Mouse (Mus musculus) limb, embryonic 14.5 days (tissue): Measurements from ENCODE around the gene C1s1. TPM values are rescaled to one million over a fixed set of nuclear protein-coding genes. Genes with fewer than 3 reads are reported as not detected.
"Not testable (repeated sequence)": the region's sequence is repeated elsewhere in the genome, so short reads cannot be mapped to it uniquely, and the experiment has no call there.

Experiments
- ATAC-seq: fragments of 200-750 bp; cut with Nextera tagmentation; 2 replicates; pipeline ENCODE4 v1.8.0; 2017; ENCODE audit warnings: low read depth, moderate number of reproducible peaks, moderate TSS enrichment; ENCODE audit not compliant: low FRiP score
- DNase-seq: peaks from one replicate; pipeline ENCODE4 v3.0.0-alpha.2; 2015; ENCODE audit warnings: low spot score
- H3K27ac ChIP-seq: fragments of 300-500 bp; sonication (generic); replicated peaks from 2 replicates; pipeline ENCODE4 v1.5.1; 2014; ENCODE audit warnings: low read depth, mild to moderate bottlenecking, low read length, moderate library complexity, mixed read lengths
- H3K27me3 ChIP-seq: fragments of 300-500 bp; sonication (generic); 2 replicates; pipeline ENCODE4 v1.6.1; 2014; ENCODE audit warnings: low read length, mixed read lengths; ENCODE audit not compliant: control insufficient read depth, insufficient read depth
- H3K36me3 ChIP-seq: fragments of 300-500 bp; sonication (generic); 2 replicates; pipeline ENCODE4 v1.6.1; 2014; ENCODE audit warnings: mild to moderate bottlenecking, low read length, moderate library complexity, mixed read lengths; ENCODE audit not compliant: control insufficient read depth, insufficient read depth
- H3K4me1 ChIP-seq: fragments of 300-500 bp; sonication (generic); 2 replicates; pipeline ENCODE4 v1.6.1; 2014; ENCODE audit warnings: antibody characterized with exemption, low read length, mixed read lengths; ENCODE audit not compliant: control insufficient read depth, insufficient read depth
- H3K4me2 ChIP-seq: fragments of 300-500 bp; sonication (generic); replicated peaks from 2 replicates; pipeline ENCODE4 v1.6.1; 2014; ENCODE audit warnings: low read depth, mild to moderate bottlenecking, low read length, moderate library complexity; ENCODE audit not compliant: severe bottlenecking
- H3K4me3 ChIP-seq: fragments of 300-500 bp; sonication (generic); replicated peaks from 2 replicates; pipeline ENCODE4 v1.5.1; 2014; ENCODE audit warnings: low read length
- H3K9ac ChIP-seq: fragments of 300-500 bp; sonication (generic); 2 replicates; pipeline ENCODE4 v1.6.1; 2014; ENCODE audit warnings: mild to moderate bottlenecking, low read depth, low read length, moderate library complexity; ENCODE audit not compliant: severe bottlenecking
- H3K9me3 ChIP-seq: fragments of 300-500 bp; sonication (generic); 2 replicates; pipeline ENCODE4 v1.6.1; 2016; ENCODE audit warnings: low read length; ENCODE audit not compliant: control insufficient read depth
- POLR2A ChIP-seq: fragments of 200-500 bp; IDR thresholded peaks from 2 replicates; pipeline ENCODE4 v1.8.0; 2012; ENCODE audit warnings: inconsistent platforms, mild to moderate bottlenecking, moderate library complexity, borderline replicate concordance; ENCODE audit not compliant: insufficient read depth, insufficient read length; ENCODE audit errors: extremely low read depth
- WGBS: fragments of 180-500 bp; shearing (Covaris S2); extraction: QIAGEN DNeasy Blood & Tissue Kit; methylation state at CpG from one replicate; pipeline ENCODE4 v1.1.7; 2014; 5-methylcytosine and 5-hydroxymethylcytosine counted together
- polyA plus RNA-seq, 2 experiments: library from polyadenylated mRNA; depleted of rRNA in 1 of 2; stranded (reverse) in 1 of 2; unstranded in 1 of 2; fragments of >200 nt; fragmentation: Nextera tagmentation in 1 of 2; extraction: Ambion mirVana in 1 of 2; gene quantifications; 2 replicates each; pipeline versions ENCODE4 v1.2.1 to v1.2.3; 2012 to 2014

C1s1 gene
- polyA plus RNA-seq, 2 experiments, result 3.4 to 7.9 TPM

- H3K4me2 ChIP-seq, result 0 out of 2 replicates have a peak within 1 kb of the TSS, but pooled peaks have one; percentile 26
- no peak within 1 kb of the TSS for H3K27ac ChIP-seq
- TF ChIP-seq POLR2A, result no peak
- WGBS, result 7% methylated on average over 8 of the region's 8 CpGs
- no peaks in the 10 kb centered on the region for H3K27me3 ChIP-seq
- no peak within 1 kb of the TSS for H3K4me3 ChIP-seq
- H3K4me1 ChIP-seq, result no peaks in the 10 kb centered on the region
- H3K36me3 ChIP-seq, result no peaks in the 10 kb centered on the region
- no peak within 1 kb of the TSS for H3K9ac ChIP-seq
- ATAC-seq, result no peak
- DNase-seq, result peak; percentile 40
- H3K9me3 ChIP-seq, result no peaks in the 10 kb centered on the region
These were observed 27.9 kb upstream of the C1s1 start, which contains the start of gene C1rb for GRCm38 (mm10) chr6:124570026-124570425. Gene C1rb (plus strand): TSS chr6:124570294.

DNA sequence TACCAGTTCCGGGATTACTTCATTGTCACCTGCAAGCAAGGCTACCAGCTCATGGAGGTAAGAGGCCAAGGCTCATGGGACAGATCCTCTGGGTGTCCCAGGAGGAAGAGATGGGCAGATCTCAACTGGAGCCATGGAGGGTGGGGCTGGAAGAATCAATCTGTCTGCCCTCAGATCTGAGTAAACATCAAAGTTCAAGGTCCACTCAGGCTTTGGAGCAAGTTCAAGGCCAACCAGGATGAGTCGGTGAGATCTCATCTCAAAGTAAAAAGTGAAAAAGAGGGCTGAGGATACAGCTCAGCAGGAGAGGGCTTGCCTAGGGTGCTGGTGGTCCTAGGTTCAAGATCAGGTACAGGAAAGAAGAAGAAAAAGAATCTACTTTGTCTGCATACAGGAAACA lies 19.5 kb upstream of the C1s1 start:
- H3K27ac ChIP-seq, H3K9ac ChIP-seq, H3K36me3 ChIP-seq, H3K27me3 ChIP-seq, H3K4me2 ChIP-seq, H3K9me3 ChIP-seq, H3K4me3 ChIP-seq, H3K4me1 ChIP-seq, ATAC-seq, DNase-seq: not testable (repeated sequence)
- WGBS, result 96% methylated on average over 1 of the region's 2 CpGs

DNA sequence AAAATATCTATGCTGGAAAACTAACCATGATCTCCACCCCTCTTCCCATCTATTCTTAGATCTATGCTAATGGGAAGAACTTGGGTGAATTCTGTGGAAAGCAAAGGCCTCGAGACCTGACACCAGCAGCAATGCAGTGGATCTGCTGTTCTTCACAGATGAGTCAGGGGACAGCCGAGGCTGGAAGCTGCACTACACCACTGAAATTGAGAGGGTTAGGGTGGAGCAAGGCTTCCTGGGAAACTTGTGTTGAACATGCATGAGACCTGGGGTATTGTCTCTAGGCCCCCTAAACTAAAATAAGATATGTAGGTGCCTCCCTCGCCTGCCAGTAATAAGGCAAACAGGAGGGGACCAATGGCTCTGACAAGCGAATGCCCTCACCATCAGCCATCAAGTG lies 19.0 kb upstream of the C1s1 start:
- H3K27ac ChIP-seq, ATAC-seq, H3K4me2 ChIP-seq, H3K4me1 ChIP-seq, H3K9ac ChIP-seq, H3K9me3 ChIP-seq, H3K36me3 ChIP-seq, H3K27me3 ChIP-seq, DNase-seq, H3K4me3 ChIP-seq: not testable (repeated sequence)
- 80% methylated on average over 4 of the region's 4 CpGs for WGBS

DNA sequence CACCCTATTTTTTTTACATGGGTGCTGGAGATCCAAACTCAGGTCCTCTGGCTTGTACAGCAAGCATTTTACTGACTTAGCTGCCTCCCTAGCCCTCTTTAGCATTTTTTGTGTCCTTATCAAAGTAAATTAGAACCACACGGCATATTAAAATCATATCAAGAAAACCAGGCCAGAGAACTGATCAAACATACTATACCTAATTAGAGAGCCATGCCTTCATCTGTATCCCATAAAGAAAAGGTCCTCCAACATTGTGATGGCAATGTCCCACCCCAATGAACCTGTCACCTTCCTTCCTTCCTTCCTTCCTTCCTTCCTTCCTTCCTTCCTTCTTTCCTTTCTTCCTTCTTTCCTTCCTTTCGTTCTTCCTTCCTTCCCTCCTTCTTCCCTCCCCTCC lies 13.8 kb upstream of the C1s1 start:
- 78% methylated on average over 2 of the region's 2 CpGs for WGBS
- H3K27me3 ChIP-seq, H3K4me2 ChIP-seq, ATAC-seq, H3K4me1 ChIP-seq, H3K9me3 ChIP-seq, H3K27ac ChIP-seq, H3K9ac ChIP-seq, H3K4me3 ChIP-seq, H3K36me3 ChIP-seq, DNase-seq: not testable (repeated sequence)

DNA sequence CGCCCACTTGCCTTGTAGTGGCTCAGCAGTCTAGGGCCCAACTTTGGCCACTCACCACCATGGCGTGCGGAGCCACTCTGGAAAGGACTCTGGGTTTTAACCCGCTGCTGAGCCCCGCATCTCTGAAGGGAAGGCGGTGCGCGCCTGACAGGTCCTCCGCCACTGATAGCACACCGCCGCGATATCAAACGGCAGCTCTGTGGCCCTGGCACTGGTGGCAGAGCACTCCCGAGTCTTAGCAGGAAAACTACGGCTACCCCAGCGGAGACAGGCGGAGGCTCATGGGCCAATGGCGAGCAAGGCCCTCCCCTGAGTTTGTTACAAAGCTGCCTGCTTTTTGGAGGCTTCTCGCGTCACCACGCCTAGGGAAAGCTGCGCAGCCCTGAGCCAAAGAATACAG lies 10.6 kb upstream of the C1s1 start:
- no peak for DNase-seq
- H3K27ac ChIP-seq, result peak overlapping the region; percentile 52; the same call in 1 of the 2 replicates

GRCm38 (mm10) chr6:124549023-124549550 lies 6.9 kb upstream of the C1s1 start:
- Histone ChIP-seq H3K9me3 (peaks cover 8% of the 10 kb centered on the region), H3K9ac (no peak overlapping the region), H3K27ac (no peak overlapping the region), H3K27me3 (no peaks in the 10 kb centered on the region), H3K36me3 (no peaks in the 10 kb centered on the region), H3K4me2 (no peak overlapping the region), H3K4me3 (no peak overlapping the region), H3K4me1 (no peaks in the 10 kb centered on the region)
- ATAC-seq (no peak), DNase-seq (no peak)
- no peak for TF ChIP-seq POLR2A
- WGBS, result 94% methylated on average over 3 of the region's 3 CpGs

More for the DNA sequence above, 10.6 kb upstream of the C1s1 start:
- no peak overlapping the region for H3K4me3 ChIP-seq
- no peaks in the 10 kb centered on the region for H3K36me3 ChIP-seq
- 62% methylated on average over 22 of the region's 22 CpGs for WGBS
- no peak for ATAC-seq
- H3K4me1 ChIP-seq, result no peaks in the 10 kb centered on the region
- H3K4me2 ChIP-seq, result no peak overlapping the region
- H3K9ac ChIP-seq, result no peak overlapping the region
- no peaks in the 10 kb centered on the region for H3K27me3 ChIP-seq
- peaks cover 8% of the 10 kb centered on the region for H3K9me3 ChIP-seq
- TF ChIP-seq POLR2A, result no peak

GRCm38 (mm10) chr6:124547979-124548378 lies 5.8 kb upstream of the C1s1 start:
- WGBS, result 100% methylated on average over 2 of the region's 3 CpGs
- H3K4me2 ChIP-seq, DNase-seq, H3K4me3 ChIP-seq, H3K27ac ChIP-seq, H3K36me3 ChIP-seq, H3K4me1 ChIP-seq, H3K9me3 ChIP-seq, ATAC-seq, H3K27me3 ChIP-seq, H3K9ac ChIP-seq: not testable (repeated sequence)
